Mouse (Mus musculus) right cerebral cortex, postnatal 14 days (tissue): ENCODE results near the gene C1qtnf3.
"Not testable (repeated sequence)": the region's sequence is repeated elsewhere in the genome, so short reads cannot be mapped to it uniquely, and the experiment has no call there.

ENCODE experiments used
- DNase-seq: peaks from one replicate; pipeline ENCODE4 v3.0.0; 2022

The C1qtnf3 gene

DNA sequence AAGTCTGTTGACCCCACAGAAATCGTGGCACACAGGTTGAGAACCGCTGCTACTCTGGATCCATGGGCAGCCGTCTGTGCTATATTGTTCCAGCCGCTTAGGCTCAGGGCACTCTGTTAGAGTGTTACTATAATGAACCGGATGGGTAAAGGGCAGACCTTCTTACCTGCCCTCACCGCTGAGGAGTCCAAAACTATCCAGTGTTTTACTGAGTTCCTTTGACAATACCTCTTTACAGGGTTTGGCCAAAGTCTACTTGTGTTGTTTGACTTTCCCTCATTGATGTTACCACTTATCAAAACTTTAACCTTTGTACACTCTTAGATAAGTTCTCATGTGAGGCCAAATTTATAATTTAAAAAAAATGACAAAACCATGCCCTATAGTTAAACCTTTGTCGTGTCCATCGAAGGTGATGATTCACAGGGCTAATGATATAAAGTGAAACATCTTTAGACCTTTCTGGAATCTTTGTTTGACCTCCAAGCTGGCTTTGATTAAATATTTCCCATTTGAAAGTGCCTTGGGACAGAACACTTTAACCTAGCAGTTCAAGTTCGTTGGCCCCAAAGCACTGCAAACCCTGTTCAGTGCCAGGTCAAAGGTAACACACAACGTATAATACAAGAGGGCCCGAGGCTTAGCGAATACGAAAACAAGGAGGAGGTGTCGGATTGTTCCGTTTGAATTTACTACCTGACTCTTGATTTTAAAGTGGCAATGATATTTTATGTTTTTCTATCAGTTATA lies 7.3 kb downstream of the C1qtnf3 start:
- DNase-seq: no peak

DNA sequence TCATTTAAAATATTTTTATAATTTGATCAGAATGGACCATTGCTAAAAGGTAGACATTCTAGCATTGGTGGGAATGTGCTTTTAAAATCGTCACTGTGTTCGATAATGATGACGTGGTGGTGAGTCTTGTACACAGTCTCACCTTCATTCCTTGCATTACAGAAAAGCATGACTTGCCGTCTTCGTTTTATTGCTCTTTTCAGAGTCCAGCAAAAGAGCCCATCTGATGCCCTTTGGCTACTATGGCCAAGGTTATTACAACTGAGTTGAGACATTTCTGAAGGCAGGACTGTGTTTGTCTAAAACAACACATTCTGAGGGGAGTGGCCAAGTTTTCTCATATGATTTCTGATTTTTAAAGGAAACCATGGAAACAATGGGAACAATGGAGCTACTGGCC lies 8.1 kb downstream of the C1qtnf3 start:
- no peak for DNase-seq

GRCm38 (mm10) chr15:10962601-10963000 lies 10.5 kb downstream of the C1qtnf3 start:
- no peak for DNase-seq

DNA sequence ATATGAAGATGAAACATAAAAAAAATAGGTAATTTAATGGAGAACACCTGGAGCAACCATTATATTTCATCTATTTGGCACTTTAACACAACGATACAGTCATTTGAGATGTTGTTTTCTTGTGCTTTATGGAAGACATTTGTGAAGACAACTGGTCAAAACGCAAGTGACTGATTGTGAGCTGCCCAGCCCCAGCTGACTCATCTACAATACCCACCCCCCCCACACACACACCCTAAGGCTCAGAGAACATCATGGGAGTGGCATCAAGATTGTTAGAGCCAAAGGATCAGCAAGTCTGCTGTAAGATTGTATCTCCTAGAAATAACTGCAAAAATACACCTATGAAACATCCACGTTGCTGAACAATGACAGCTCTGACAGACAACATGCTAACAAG lies 17.3 kb downstream of the C1qtnf3 start:
- no peak for DNase-seq

GRCm38 (mm10) chr15:10970777-10971176 lies 18.6 kb downstream of the C1qtnf3 start:
- DNase-seq: no peak

DNA sequence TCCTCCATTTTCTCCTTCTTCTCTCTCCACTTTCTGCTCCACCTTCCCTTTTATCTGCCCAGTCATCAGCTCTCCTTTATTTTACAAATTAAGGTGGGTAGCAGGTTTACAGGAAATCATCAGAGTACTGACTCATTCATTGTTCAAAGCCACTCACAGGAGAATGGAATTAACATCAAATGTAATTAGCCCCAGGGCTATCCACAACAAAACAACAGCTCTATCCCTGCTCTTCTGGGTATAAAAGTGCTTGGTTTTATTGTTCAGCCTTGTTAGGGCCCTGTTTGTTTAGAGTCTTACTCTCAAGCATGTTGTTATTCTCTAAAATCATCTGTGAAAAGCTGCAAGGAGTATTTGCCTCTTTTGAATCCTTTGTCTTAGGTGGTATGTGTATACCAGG lies 25.0 kb downstream of the C1qtnf3 start:
- DNase-seq: no peak

- no peak for DNase-seq
Observed at GRCm38 (mm10) chr15:10980712-10981111, 28.6 kb downstream of the C1qtnf3 start.

GRCm38 (mm10) chr15:10981377-10982063 lies 29.4 kb downstream of the C1qtnf3 start, which contains the start of gene Amacr:
Amacr (plus strand) TSS chr15:10981756.
- peak; percentile 87 for DNase-seq

GRCm38 (mm10) chr15:10982064-10982435 lies 29.9 kb downstream of the C1qtnf3 start:
- DNase-seq: no peak

DNA sequence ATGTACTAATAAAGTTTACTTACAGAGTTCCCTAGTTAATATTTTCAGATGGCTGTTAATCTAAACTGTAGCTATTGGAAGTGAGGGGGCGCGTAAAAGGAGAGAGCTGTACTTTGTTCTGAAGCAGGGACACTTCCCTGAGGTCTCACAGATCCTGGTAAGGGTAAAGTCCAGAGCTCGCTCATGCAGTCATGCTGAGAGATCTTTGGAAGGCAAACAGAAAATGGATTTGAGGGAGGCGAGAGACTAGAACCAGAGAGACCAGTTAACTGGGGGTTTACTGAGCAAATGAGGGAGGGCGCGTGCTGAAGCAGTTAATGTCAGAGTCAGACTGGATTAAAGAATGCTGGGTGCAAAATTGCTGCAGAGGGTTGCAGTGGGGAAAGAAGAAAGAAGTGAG lies 33.6 kb downstream of the C1qtnf3 start:
- no peak for DNase-seq

- DNase-seq: not testable (repeated sequence)
Observed at GRCm38 (mm10) chr15:10986477-10986876, 34.3 kb downstream of the C1qtnf3 start.

- DNase-seq: no peak
Observed at GRCm38 (mm10) chr15:10990411-10990810, 38.3 kb downstream of the C1qtnf3 start.

GRCm38 (mm10) chr15:10991566-10991965 lies 39.4 kb downstream of the C1qtnf3 start:
- no peak for DNase-seq

DNA sequence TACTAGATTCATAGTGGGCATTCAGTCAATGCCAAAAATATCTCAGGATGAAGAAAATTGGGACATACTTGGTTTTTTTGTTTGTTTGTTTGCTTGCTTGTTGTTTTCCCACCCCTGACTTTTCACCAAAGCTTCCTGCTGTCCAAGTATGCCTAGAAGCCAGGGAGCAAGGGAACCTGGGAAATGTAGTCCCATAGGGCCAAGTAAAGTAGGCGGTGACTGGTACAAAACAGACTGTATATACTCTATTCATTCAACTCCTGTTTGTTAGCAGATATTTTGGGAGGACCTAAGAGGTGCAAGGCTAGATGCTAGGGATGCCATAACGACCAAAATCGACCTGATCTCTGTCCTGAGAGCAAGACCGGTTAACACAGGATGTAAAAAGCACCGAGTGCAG lies 47.7 kb downstream of the C1qtnf3 start:
- DNase-seq: no peak

DNA sequence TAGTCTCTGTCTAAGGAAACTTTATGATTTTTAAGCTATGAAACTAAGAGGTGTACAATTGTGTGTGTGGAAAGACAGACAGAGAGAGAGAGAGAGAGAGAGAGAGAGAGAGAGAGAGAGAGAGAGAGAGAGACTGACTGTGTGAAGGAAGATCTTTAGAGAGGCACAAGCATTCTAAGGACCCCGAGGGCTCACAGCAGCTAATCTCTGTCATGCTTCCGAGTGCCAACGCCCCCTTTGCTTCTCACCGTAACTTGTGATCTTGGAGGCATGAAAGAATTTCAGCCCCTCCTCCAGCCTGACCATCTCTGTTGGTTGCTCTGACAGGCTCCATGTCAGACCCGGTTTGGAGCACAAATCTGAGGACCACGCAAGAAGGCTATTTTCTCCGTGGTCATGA lies 48.3 kb downstream of the C1qtnf3 start, which contains the start of gene Slc45a2:
TSS of gene Slc45a2 (plus strand) at position 301 of the 400 bp plus-strand sequence.
- DNase-seq: no peak

GRCm38 (mm10) chr15:11003791-11004190 lies 51.7 kb downstream of the C1qtnf3 start:
- no peak for DNase-seq

- no peak for DNase-seq
Observed at GRCm38 (mm10) chr15:11004646-11005045, 52.5 kb downstream of the C1qtnf3 start.

GRCm38 (mm10) chr15:11008756-11009155 lies 56.6 kb downstream of the C1qtnf3 start:
- no peak for DNase-seq

- no peak for DNase-seq
Observed at GRCm38 (mm10) chr15:11010976-11011548, 58.9 kb downstream of the C1qtnf3 start.

DNA sequence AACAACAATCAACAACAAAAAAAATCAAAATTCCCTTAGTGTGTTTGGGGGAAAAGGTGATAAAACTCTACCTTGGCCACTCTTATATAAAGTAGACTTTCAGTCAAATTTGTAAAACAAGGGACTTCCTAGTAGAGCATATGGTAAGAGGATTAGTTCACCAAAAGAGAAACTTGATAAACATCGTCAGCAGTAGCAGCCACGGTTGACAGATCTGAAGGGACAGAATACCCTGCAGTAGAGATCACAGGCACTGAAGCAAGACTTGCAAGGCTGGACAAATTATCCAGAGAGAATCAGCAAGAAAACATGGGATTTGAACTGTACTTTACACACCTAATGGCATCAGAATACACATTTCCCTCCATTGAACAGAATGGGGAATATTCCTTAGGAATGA lies 62.8 kb downstream of the C1qtnf3 start:
- no peak for DNase-seq

- no peak for DNase-seq
Observed at GRCm38 (mm10) chr15:11026801-11027561, 74.8 kb downstream of the C1qtnf3 start.
